Mouse (Mus musculus) cerebellum, postnatal 36 days (tissue): ENCODE results near the gene H2-T24.

ENCODE experiments used
- DNase-seq, 2 experiments: peaks; one replicate each; pipeline ENCODE4 v3.0.0; 2021 to 2022; ENCODE audit warnings: mixed read lengths in 2 of 2

The H2-T24 gene

DNA sequence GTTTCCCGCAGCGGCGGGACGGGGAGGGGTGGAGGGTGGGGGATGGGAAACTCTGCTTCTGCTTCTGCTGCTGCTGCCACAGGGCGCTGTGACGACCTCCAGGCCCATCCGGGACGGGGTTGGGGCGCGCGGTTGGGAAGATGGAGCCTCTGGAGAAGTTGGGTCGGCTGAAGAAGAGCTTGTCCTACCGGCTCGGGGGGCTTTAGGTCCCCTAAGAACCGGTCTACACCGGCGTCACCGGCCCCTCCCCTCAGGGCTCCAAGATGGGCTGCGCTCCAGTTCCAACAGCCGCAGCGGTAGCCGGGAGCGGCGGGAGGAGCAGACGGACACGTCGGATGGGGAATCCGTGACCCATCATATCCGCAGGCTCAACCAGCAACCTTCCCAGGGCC, 40.0 kb downstream of the H2-T24 start:
- DNase-seq = peak; percentile 59 to 67

- DNase-seq = peak; percentile 91 to 95
Observed at GRCm38 (mm10) chr17:35979401-35980362, 40.7 kb downstream of the H2-T24 start, which contains the start of the genes Gnl1 and Prr3. TSS of gene Gnl1 (plus strand) at chr17:35979851. TSS of gene Prr3 (minus strand) at chr17:35980236.

- DNase-seq = no peak
Observed at GRCm38 (mm10) chr17:35978811-35979400, 41.5 kb downstream of the H2-T24 start.

DNA sequence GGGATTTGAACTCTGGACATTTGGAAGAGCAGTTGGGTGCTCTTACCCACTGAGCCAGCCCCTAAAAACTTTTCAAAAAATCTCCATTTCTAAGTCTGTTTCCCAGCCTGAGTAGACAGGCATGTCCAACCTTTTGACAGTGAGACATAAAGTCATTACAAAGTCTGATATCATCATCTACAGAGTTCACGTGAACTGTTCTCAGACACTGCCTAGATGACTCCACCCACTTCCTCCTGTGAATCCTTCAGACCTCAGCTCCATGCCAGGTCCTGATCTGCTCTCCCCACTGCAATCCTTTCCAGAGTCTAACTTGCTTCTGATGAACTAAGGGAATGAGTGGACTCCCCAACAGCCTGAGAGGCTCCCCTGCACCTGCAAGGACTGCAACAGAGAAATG, 48.2 kb downstream of the H2-T24 start:
- DNase-seq = no peak

GRCm38 (mm10) chr17:35969418-35970389, 50.7 kb downstream of the H2-T24 start, which contains the start of gene Abcf1:
TSS of gene Abcf1 (minus strand) at chr17:35969761.
- DNase-seq = peak; percentile 98 to 99

- DNase-seq = no peak
Observed at GRCm38 (mm10) chr17:35967621-35968020, 52.7 kb downstream of the H2-T24 start.

DNA sequence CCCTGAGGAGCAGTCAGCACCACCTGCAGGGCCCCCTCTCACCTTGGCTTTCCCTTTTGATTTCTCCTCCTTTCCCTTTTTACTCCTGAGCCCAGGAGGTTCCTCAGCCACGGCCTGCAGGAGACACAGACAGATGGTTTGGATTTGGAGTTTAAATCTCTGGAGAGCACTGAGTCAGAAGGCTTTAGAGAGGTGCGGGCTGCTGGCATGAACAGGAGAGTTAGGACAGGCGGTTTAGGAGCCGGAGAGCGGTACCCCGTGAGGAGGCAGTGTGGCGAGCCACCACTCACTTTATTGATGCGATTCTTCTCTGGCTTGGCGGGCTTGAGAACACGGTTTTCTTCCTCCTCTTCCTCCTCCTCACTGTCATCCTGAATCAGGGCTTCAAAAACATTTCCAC, 57.1 kb downstream of the H2-T24 start:
- no peak for DNase-seq

DNA sequence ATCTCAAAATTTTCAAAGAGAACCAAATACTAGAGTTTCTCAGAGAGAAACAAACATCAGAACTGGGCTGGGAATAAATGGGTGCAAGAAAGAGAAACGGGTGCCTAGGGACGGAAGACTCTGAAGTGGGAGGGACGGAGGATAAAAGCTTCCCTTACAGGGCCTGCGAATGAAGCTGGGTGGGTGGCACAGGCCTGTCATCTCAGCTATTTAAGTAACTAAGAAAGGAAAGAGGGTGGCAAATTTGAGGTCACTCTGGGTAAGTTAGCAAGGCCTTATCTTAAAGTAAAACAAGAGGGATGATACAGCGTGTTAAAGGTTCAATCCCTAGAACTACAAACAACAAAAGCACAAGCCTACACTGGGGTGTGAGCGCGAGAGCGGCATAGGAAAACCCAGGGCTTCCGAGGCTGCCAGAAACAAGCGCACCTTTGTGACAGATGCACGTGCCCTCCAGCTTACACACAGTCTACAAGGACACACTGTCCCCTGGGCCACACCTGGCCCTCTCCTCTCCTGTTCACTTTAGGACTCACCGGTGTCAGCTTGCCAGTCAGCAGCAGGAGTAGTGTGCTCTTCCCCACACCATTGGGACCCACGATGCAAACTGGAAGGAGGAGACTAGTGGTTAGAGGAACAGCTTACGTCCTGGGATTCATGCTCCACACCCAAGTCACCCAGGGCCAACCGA, 61.7 kb downstream of the H2-T24 start:
- DNase-seq = no peak
